Mouse (Mus musculus) limb, embryonic 10.5 days (tissue): ENCODE results near the gene Mad2l2. TPM values are rescaled to one million over a fixed set of nuclear protein-coding genes. Genes with fewer than 3 reads are reported as not detected.

ENCODE experiments used
- DNase-seq: peaks from one replicate; pipeline ENCODE4 v3.0.0-alpha.2; 2017; ENCODE audit warnings: low spot score
- H3K27ac ChIP-seq: fragments of 300-500 bp; sonication (generic); 2 replicates; pipeline ENCODE4 v1.5.1; 2016; ENCODE audit warnings: mild to moderate bottlenecking
- H3K27me3 ChIP-seq: fragments of 300-500 bp; sonication (generic); 2 replicates; pipeline ENCODE4 v1.6.1; 2016; ENCODE audit warnings: low read depth, mild to moderate bottlenecking; ENCODE audit not compliant: poor library complexity, severe bottlenecking
- H3K36me3 ChIP-seq: fragments of 300-500 bp; sonication (generic); 2 replicates; pipeline ENCODE4 v1.6.1; 2016; ENCODE audit warnings: mild to moderate bottlenecking, moderate library complexity
- H3K4me1 ChIP-seq: fragments of 300-500 bp; sonication (generic); 2 replicates; pipeline ENCODE4 v1.6.1; 2016
- H3K4me3 ChIP-seq: fragments of 300-500 bp; sonication (generic); 2 replicates; pipeline ENCODE4 v1.5.1; 2016; ENCODE audit warnings: mild to moderate bottlenecking, moderate library complexity
- H3K9me3 ChIP-seq: fragments of 300-500 bp; sonication (generic); replicated peaks from 2 replicates; pipeline ENCODE4 v1.6.1; 2016; ENCODE audit warnings: mild to moderate bottlenecking
- WGBS: fragments of 180-500 bp; shearing (Covaris S2); methylation state at CpG from one replicate; pipeline ENCODE4 v1.1.7; 2016; 5-methylcytosine and 5-hydroxymethylcytosine counted together
- polyA plus RNA-seq: library from polyadenylated mRNA; unstranded; fragments of >200 nt; fragmentation: Nextera tagmentation; extraction: Ambion mirVana; gene quantifications from 2 replicates; pipeline ENCODE4 v1.2.1, GENCODE M21; 2016

Mad2l2 gene
- polyA plus RNA-seq, 1 experiment from 2014 or later = 93.8 TPM

GRCm38 (mm10) chr4:148154006-148154405 is 23.8 kb downstream of the Mad2l2 start:
- Histone ChIP-seq H3K9me3 (no peaks in the 10 kb centered on the region), H3K27me3 (peaks cover 22% of the 10 kb centered on the region), H3K4me3 (no peak overlapping the region), H3K27ac (no peak overlapping the region), H3K36me3 (peaks cover 9% of the 10 kb centered on the region), H3K4me1 (peaks cover 37% of the 10 kb centered on the region)
- no peak for DNase-seq
- WGBS = 95% methylated on average over 4 of the region's 4 CpGs

GRCm38 (mm10) chr4:148154982-148155381 is 24.8 kb downstream of the Mad2l2 start:
- 70% methylated on average over 3 of the region's 3 CpGs for WGBS
- DNase-seq = no peak

GRCm38 (mm10) chr4:148158436-148159348 is 28.5 kb downstream of the Mad2l2 start:
- H3K27me3 ChIP-seq = peaks cover 69% of the 10 kb centered on the region

More at GRCm38 (mm10) chr4:148154982-148155381, 24.8 kb downstream of the Mad2l2 start:
- no peaks in the 10 kb centered on the region for H3K9me3 ChIP-seq
- no peak overlapping the region for H3K4me3 ChIP-seq
- H3K27me3 ChIP-seq = peaks cover 32% of the 10 kb centered on the region
- peaks cover 37% of the 10 kb centered on the region for H3K4me1 ChIP-seq
- no peak overlapping the region for H3K27ac ChIP-seq
- peaks cover 9% of the 10 kb centered on the region for H3K36me3 ChIP-seq

GRCm38 (mm10) chr4:148159544-148160435 is 29.6 kb downstream of the Mad2l2 start:
- Histone ChIP-seq H3K27me3 (peaks cover 80% of the 10 kb centered on the region), H3K4me3 (peak overlapping the region; percentile 66)
- WGBS = under 1% methylated on average over 54 of the region's 55 CpGs

More at GRCm38 (mm10) chr4:148158436-148159348, 28.5 kb downstream of the Mad2l2 start:
- H3K4me3 ChIP-seq = peak overlapping the region; percentile 66
- peak; percentile 47 for DNase-seq
- H3K36me3 ChIP-seq = peaks cover 9% of the 10 kb centered on the region
- H3K4me1 ChIP-seq = peaks cover 38% of the 10 kb centered on the region
- no peaks in the 10 kb centered on the region for H3K9me3 ChIP-seq
- peak overlapping the region; percentile 82 for H3K27ac ChIP-seq
- WGBS = 32% methylated on average over 27 of the region's 27 CpGs

GRCm38 (mm10) chr4:148160436-148161390 is 30.5 kb downstream of the Mad2l2 start, which contains the start of the genes Fbxo44 and Fbxo2:
Fbxo44 (minus strand) TSS chr4:148160482.
Fbxo2 (plus strand) TSS chr4:148160621.
- H3K4me1 ChIP-seq = peaks cover 55% of the 10 kb centered on the region
- WGBS = under 1% methylated on average over 43 of the region's 43 CpGs
- H3K9me3 ChIP-seq = no peaks in the 10 kb centered on the region
- H3K4me3 ChIP-seq = peak within 1 kb of the TSS; percentile 66
- peak within 1 kb of the TSS; percentile 82 for H3K27ac ChIP-seq
- H3K36me3 ChIP-seq = peaks cover 8% of the 10 kb centered on the region
- peaks cover 89% of the 10 kb centered on the region for H3K27me3 ChIP-seq
- DNase-seq = peak; percentile 66

More at GRCm38 (mm10) chr4:148159544-148160435, 29.6 kb downstream of the Mad2l2 start:
- no peaks in the 10 kb centered on the region for H3K9me3 ChIP-seq
- DNase-seq = peak; percentile 94
- peak overlapping the region; percentile 82 for H3K27ac ChIP-seq
- peaks cover 49% of the 10 kb centered on the region for H3K4me1 ChIP-seq
- peaks cover 9% of the 10 kb centered on the region for H3K36me3 ChIP-seq

- WGBS = under 1% methylated on average over 29 of the region's 29 CpGs
- peaks cover 59% of the 10 kb centered on the region for H3K4me1 ChIP-seq
Measured at GRCm38 (mm10) chr4:148164002-148164439, 33.8 kb downstream of the Mad2l2 start.

DNA sequence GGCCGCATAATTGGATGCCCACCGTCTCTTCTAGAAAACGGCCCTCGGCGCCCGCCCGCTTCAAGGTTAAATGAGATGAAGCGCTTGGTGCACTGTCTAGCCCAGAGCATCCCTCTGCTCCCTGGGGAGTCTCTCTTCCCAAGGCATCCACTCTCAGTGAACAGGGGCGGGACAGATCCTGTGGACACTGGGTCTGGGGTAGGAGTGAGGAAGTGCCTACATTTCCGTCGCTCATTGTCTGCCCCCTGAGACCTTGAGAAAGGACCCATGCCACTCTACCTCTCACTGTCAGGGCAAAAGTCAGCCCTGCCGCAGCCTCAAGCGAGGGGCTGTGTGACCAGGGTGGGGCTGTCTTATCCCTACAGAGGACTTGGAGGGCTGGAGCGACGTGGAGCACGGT is 34.3 kb downstream of the Mad2l2 start:
- peaks cover 55% of the 10 kb centered on the region for H3K4me1 ChIP-seq
- H3K9me3 ChIP-seq = no peaks in the 10 kb centered on the region
- H3K36me3 ChIP-seq = no peaks in the 10 kb centered on the region
- peaks cover 97% of the 10 kb centered on the region for H3K27me3 ChIP-seq
- no peak overlapping the region for H3K27ac ChIP-seq
- H3K4me3 ChIP-seq = peak overlapping the region; percentile 47
- no peak for DNase-seq
- WGBS = 3% methylated on average over 16 of the region's 16 CpGs

More at GRCm38 (mm10) chr4:148164002-148164439, 33.8 kb downstream of the Mad2l2 start:
- Histone ChIP-seq H3K9me3 (no peaks in the 10 kb centered on the region), H3K27ac (0 out of 2 replicates have a peak overlapping the region, but pooled peaks have one; percentile 16), H3K36me3 (no peaks in the 10 kb centered on the region), H3K27me3 (peaks cover 98% of the 10 kb centered on the region), H3K4me3 (peak overlapping the region; percentile 47)
- DNase-seq = peak; percentile 79

DNA sequence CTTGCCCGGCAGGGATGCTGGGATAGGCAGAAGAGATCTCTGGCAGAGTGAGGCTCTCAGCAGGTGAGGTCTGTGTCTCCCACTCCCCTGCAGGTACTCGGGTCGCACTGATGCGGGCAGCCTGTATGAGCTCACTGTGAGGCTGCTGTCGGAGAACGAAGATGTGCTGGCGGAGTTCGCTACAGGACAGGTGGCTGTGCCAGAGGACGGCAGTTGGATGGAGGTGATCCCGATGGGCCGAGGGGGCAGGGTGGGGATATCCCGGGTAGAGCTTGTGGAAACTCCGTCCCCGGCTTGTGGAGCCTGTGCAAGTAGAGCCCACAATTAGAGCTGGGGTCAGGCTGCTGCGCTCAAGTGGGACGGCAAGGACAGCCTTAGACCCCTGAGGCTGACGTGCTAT is 35.4 kb downstream of the Mad2l2 start:
- H3K27ac ChIP-seq = no peak overlapping the region
- no peaks in the 10 kb centered on the region for H3K36me3 ChIP-seq
- H3K4me3 ChIP-seq = no peak overlapping the region
- H3K27me3 ChIP-seq = peaks cover 97% of the 10 kb centered on the region
- 8% methylated on average over 17 of the region's 17 CpGs for WGBS
- DNase-seq = no peak
- H3K9me3 ChIP-seq = no peaks in the 10 kb centered on the region
- peaks cover 47% of the 10 kb centered on the region for H3K4me1 ChIP-seq

DNA sequence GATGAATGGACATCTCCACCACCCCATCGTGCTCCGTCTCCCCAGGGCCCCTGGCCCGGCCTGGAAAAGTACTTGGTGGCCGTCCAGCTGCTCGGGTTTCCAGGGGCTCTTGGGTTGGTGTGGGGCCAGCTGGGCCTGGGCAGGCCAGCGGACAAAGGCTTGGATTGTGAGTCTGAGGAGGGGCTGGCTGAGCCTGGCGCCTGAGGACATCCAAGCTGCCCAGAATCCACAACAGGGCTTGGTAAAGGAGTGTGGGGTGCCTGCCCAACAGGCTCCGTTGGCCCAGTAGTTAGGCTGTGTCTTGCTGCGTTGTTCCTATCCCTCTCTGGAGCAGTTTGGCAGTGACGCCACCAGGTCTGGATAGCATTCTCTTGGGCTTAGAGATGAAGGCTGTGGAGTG is 36.2 kb downstream of the Mad2l2 start:
- peaks cover 38% of the 10 kb centered on the region for H3K4me1 ChIP-seq
- peak; percentile 53 for DNase-seq
- H3K27ac ChIP-seq = no peak overlapping the region
- H3K9me3 ChIP-seq = no peaks in the 10 kb centered on the region
- H3K4me3 ChIP-seq = peak overlapping the region; percentile 28
- no peaks in the 10 kb centered on the region for H3K36me3 ChIP-seq
- 10% methylated on average over 10 of the region's 10 CpGs for WGBS
- H3K27me3 ChIP-seq = peaks cover 97% of the 10 kb centered on the region

DNA sequence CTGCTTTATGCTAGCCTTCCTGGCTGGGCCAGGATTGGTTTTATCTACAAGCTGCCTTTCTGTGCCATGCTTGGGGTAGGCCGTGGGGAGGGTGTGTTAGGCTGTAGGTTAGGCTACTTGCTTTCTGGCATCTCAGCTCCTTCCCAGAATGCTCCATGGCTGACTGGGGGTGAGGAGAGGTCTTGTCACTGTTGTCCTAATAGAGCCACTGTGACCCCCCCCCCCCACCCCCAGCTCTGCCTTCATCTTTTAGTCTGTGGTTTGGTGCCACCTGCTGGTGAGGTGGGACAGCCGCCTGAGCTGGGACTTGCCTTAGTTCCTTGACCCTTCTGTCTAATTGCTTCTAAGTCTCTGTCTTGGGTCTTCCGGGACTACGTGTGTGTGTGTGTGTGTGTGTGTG is 36.8 kb downstream of the Mad2l2 start:
- Histone ChIP-seq H3K9me3 (no peaks in the 10 kb centered on the region), H3K27ac (no peak overlapping the region), H3K36me3 (no peaks in the 10 kb centered on the region), H3K27me3 (peaks cover 97% of the 10 kb centered on the region), H3K4me3 (peak overlapping the region; percentile 28), H3K4me1 (peaks cover 37% of the 10 kb centered on the region)
- DNase-seq = peak; percentile 77
- WGBS = 20% methylated on average over 4 of the region's 4 CpGs

DNA sequence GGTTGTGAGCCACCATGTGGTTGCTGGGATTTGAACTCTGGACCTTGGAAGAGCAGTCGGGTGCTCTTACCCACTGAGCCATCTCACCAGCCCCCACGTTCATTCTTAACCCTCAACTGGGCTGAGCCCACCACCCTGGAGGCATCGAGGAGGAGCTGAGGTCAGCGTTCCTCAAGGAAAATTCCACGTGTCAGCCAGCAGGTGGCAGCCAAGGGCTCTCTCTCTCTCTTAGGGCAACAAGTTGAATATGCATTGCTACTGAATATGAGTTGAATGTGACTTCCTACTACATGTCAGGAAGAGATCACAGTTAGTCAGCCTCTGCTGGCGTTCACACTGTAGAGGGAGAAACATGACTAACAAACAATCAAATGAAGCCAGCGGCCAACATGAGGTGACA is 38.1 kb downstream of the Mad2l2 start:
- Histone ChIP-seq H3K4me1 (peaks cover 37% of the 10 kb centered on the region), H3K36me3 (no peaks in the 10 kb centered on the region), H3K27me3 (peaks cover 97% of the 10 kb centered on the region), H3K9me3 (no peaks in the 10 kb centered on the region), H3K27ac (no peak overlapping the region), H3K4me3 (no peak overlapping the region)
- DNase-seq = peak; percentile 75
- WGBS = 31% methylated on average over 7 of the region's 7 CpGs
